Mouse (Mus musculus): ENCODE results near the gene Macrod2. TPM values are rescaled to one million over a fixed set of nuclear protein-coding genes. Genes with fewer than 3 reads are reported as not detected.

Macrod2 gene
- polyA plus RNA-seq, 1 experiment from 2014 or later = 42.1 TPM

GRCm38 (mm10) chr2:141736685-141737456, 1341.8 kb downstream of the Macrod2 start:
- DNase-seq (ENCODE audit: low spot score) = no peak
- Histone ChIP-seq H3K27me3 (ENCODE audit: control insufficient read depth, insufficient read depth, low read length) (no peaks in the 10 kb centered on the region), H3K27ac (replicated peaks; ENCODE audit: low read depth, low read length) (no peak overlapping the region), H3K36me3 (ENCODE audit: control insufficient read depth, insufficient read depth, low read length) (no peaks in the 10 kb centered on the region), H3K4me1 (ENCODE audit: control insufficient read depth, insufficient read depth, low read length) (no peaks in the 10 kb centered on the region), H3K4me3 (ENCODE audit: low read depth, low read length) (no peak overlapping the region), H3K9me3 (ENCODE audit: control insufficient read depth, low read length) (no peaks in the 10 kb centered on the region), H3K9ac (ENCODE audit: low read length) (no peak overlapping the region), H3K4me2 (ENCODE audit: low read depth, severe bottlenecking) (no peak overlapping the region)
- WGBS = 93% methylated on average over 5 of the region's 5 CpGs
- ATAC-seq (ENCODE audit: insufficient number of reproducible peaks, low FRiP score, low TSS enrichment, low read depth) = no peak

- Histone ChIP-seq H3K4me1 (ENCODE audit: control insufficient read depth, insufficient read depth, low read length) (no peaks in the 10 kb centered on the region), H3K27me3 (ENCODE audit: control insufficient read depth, insufficient read depth, low read length) (no peaks in the 10 kb centered on the region), H3K9ac (ENCODE audit: low read length) (no peak overlapping the region), H3K27ac (replicated peaks; ENCODE audit: low read depth, low read length) (no peak overlapping the region), H3K36me3 (ENCODE audit: control insufficient read depth, insufficient read depth, low read length) (no peaks in the 10 kb centered on the region), H3K9me3 (ENCODE audit: control insufficient read depth, low read length) (no peaks in the 10 kb centered on the region), H3K4me3 (ENCODE audit: low read depth, low read length) (no peak overlapping the region), H3K4me2 (ENCODE audit: low read depth, severe bottlenecking) (no peak overlapping the region)
- DNase-seq (ENCODE audit: low spot score) = no peak
- WGBS = 86% methylated on average over 1 of the region's 1 CpGs
- ATAC-seq (ENCODE audit: insufficient number of reproducible peaks, low FRiP score, low TSS enrichment, low read depth) = no peak
Observed at GRCm38 (mm10) chr2:141738702-141739101, 1343.6 kb downstream of the Macrod2 start.

GRCm38 (mm10) chr2:141740318-141740717, 1345.2 kb downstream of the Macrod2 start:
- Histone ChIP-seq H3K27ac (replicated peaks; ENCODE audit: low read depth, low read length) (no peak overlapping the region), H3K4me2 (ENCODE audit: low read depth, severe bottlenecking) (no peak overlapping the region), H3K4me1 (ENCODE audit: control insufficient read depth, insufficient read depth, low read length) (no peaks in the 10 kb centered on the region), H3K9me3 (ENCODE audit: control insufficient read depth, low read length) (no peaks in the 10 kb centered on the region), H3K36me3 (ENCODE audit: control insufficient read depth, insufficient read depth, low read length) (no peaks in the 10 kb centered on the region), H3K4me3 (ENCODE audit: low read depth, low read length) (no peak overlapping the region), H3K27me3 (ENCODE audit: control insufficient read depth, insufficient read depth, low read length) (no peaks in the 10 kb centered on the region), H3K9ac (ENCODE audit: low read length) (no peak overlapping the region)
- WGBS = 75% methylated on average over 5 of the region's 5 CpGs
- DNase-seq (ENCODE audit: low spot score) = no peak
- no peak for ATAC-seq (ENCODE audit: insufficient number of reproducible peaks, low FRiP score, low TSS enrichment, low read depth)

- Histone ChIP-seq H3K9ac (ENCODE audit: low read length) (no peak overlapping the region), H3K27ac (replicated peaks; ENCODE audit: low read depth, low read length) (no peak overlapping the region), H3K36me3 (ENCODE audit: control insufficient read depth, insufficient read depth, low read length) (no peaks in the 10 kb centered on the region), H3K4me2 (ENCODE audit: low read depth, severe bottlenecking) (no peak overlapping the region), H3K4me1 (ENCODE audit: control insufficient read depth, insufficient read depth, low read length) (no peaks in the 10 kb centered on the region; the same call in 1 of the 2 replicates), H3K9me3 (ENCODE audit: control insufficient read depth, low read length) (no peaks in the 10 kb centered on the region), H3K4me3 (ENCODE audit: low read depth, low read length) (no peak overlapping the region), H3K27me3 (ENCODE audit: control insufficient read depth, insufficient read depth, low read length) (no peaks in the 10 kb centered on the region)
- WGBS = 25% methylated on average over 4 of the region's 4 CpGs
- DNase-seq (ENCODE audit: low spot score) (peak; percentile 24), ATAC-seq (ENCODE audit: insufficient number of reproducible peaks, low FRiP score, low TSS enrichment, low read depth) (no peak)
Observed at GRCm38 (mm10) chr2:141800236-141800635, 1405.1 kb downstream of the Macrod2 start.

- ATAC-seq (ENCODE audit: insufficient number of reproducible peaks, low FRiP score, low TSS enrichment, low read depth) (no peak), DNase-seq (ENCODE audit: low spot score) (no peak)
- Histone ChIP-seq H3K4me2 (ENCODE audit: low read depth, severe bottlenecking) (no peak overlapping the region), H3K36me3 (ENCODE audit: control insufficient read depth, insufficient read depth, low read length) (no peaks in the 10 kb centered on the region), H3K4me3 (ENCODE audit: low read depth, low read length) (no peak overlapping the region), H3K9me3 (ENCODE audit: control insufficient read depth, low read length) (no peaks in the 10 kb centered on the region), H3K27ac (replicated peaks; ENCODE audit: low read depth, low read length) (no peak overlapping the region), H3K4me1 (ENCODE audit: control insufficient read depth, insufficient read depth, low read length) (no peaks in the 10 kb centered on the region; the same call in 1 of the 2 replicates), H3K27me3 (ENCODE audit: control insufficient read depth, insufficient read depth, low read length) (no peaks in the 10 kb centered on the region), H3K9ac (ENCODE audit: low read length) (no peak overlapping the region)
- WGBS = 40% methylated on average over 2 of the region's 2 CpGs
Observed at GRCm38 (mm10) chr2:141800909-141801308, 1405.8 kb downstream of the Macrod2 start.

GRCm38 (mm10) chr2:141816266-141816665, 1421.2 kb downstream of the Macrod2 start:
- Histone ChIP-seq H3K27ac (replicated peaks; ENCODE audit: low read depth, low read length) (no peak overlapping the region), H3K4me3 (ENCODE audit: low read depth, low read length) (no peak overlapping the region), H3K9ac (ENCODE audit: low read length) (no peak overlapping the region), H3K27me3 (ENCODE audit: control insufficient read depth, insufficient read depth, low read length) (no peaks in the 10 kb centered on the region), H3K9me3 (ENCODE audit: control insufficient read depth, low read length) (no peaks in the 10 kb centered on the region), H3K4me2 (ENCODE audit: low read depth, severe bottlenecking) (no peak overlapping the region), H3K4me1 (ENCODE audit: control insufficient read depth, insufficient read depth, low read length) (no peaks in the 10 kb centered on the region), H3K36me3 (ENCODE audit: control insufficient read depth, insufficient read depth, low read length) (no peaks in the 10 kb centered on the region)
- WGBS = 91% methylated on average over 4 of the region's 4 CpGs
- DNase-seq (ENCODE audit: low spot score) (no peak), ATAC-seq (ENCODE audit: insufficient number of reproducible peaks, low FRiP score, low TSS enrichment, low read depth) (no peak)

GRCm38 (mm10) chr2:141817546-141818180, 1422.6 kb downstream of the Macrod2 start:
- Histone ChIP-seq H3K36me3 (ENCODE audit: control insufficient read depth, insufficient read depth, low read length) (no peaks in the 10 kb centered on the region), H3K9ac (ENCODE audit: low read length) (no peak overlapping the region), H3K27me3 (ENCODE audit: control insufficient read depth, insufficient read depth, low read length) (no peaks in the 10 kb centered on the region), H3K4me1 (ENCODE audit: control insufficient read depth, insufficient read depth, low read length) (no peaks in the 10 kb centered on the region), H3K9me3 (ENCODE audit: control insufficient read depth, low read length) (no peaks in the 10 kb centered on the region), H3K4me3 (ENCODE audit: low read depth, low read length) (no peak overlapping the region), H3K4me2 (ENCODE audit: low read depth, severe bottlenecking) (no peak overlapping the region), H3K27ac (replicated peaks; ENCODE audit: low read depth, low read length) (no peak overlapping the region)
- DNase-seq (ENCODE audit: low spot score) (no peak), ATAC-seq (ENCODE audit: insufficient number of reproducible peaks, low FRiP score, low TSS enrichment, low read depth) (no peak)
- WGBS = 86% methylated on average over 4 of the region's 4 CpGs

GRCm38 (mm10) chr2:141820795-141821194, 1425.7 kb downstream of the Macrod2 start:
- H3K4me3 ChIP-seq (ENCODE audit: low read depth, low read length) = no peak overlapping the region
- H3K27ac ChIP-seq (replicated peaks; ENCODE audit: low read depth, low read length) = no peak overlapping the region
- no peak overlapping the region for H3K4me2 ChIP-seq (ENCODE audit: low read depth, severe bottlenecking)
- H3K9me3 ChIP-seq (ENCODE audit: control insufficient read depth, low read length) = no peaks in the 10 kb centered on the region
- no peak overlapping the region for H3K9ac ChIP-seq (ENCODE audit: low read length)
- ATAC-seq (ENCODE audit: insufficient number of reproducible peaks, low FRiP score, low TSS enrichment, low read depth) (no peak), DNase-seq (ENCODE audit: low spot score) (no peak)
- no peaks in the 10 kb centered on the region for H3K27me3 ChIP-seq (ENCODE audit: control insufficient read depth, insufficient read depth, low read length)
- H3K36me3 ChIP-seq (ENCODE audit: control insufficient read depth, insufficient read depth, low read length) = no peaks in the 10 kb centered on the region
- H3K4me1 ChIP-seq (ENCODE audit: control insufficient read depth, insufficient read depth, low read length) = peaks cover 3% of the 10 kb centered on the region
